Mouse (Mus musculus) brain, embryonic 14.5 days (tissue): ENCODE results near the gene Lrrc7.

Experiments used
- CTCF ChIP-seq: fragments of 200-500 bp; IDR thresholded peaks from 2 replicates; pipeline ENCODE4 v1.5.1; 2012; ENCODE audit warnings: inconsistent platforms, mild to moderate bottlenecking, moderate library complexity, borderline replicate concordance; ENCODE audit not compliant: insufficient read depth, insufficient read length; ENCODE audit errors: extremely low read depth
- POLR2A ChIP-seq: fragments of 200-500 bp; IDR thresholded peaks from 2 replicates; pipeline ENCODE4 v1.6.1; 2012; ENCODE audit warnings: mild to moderate bottlenecking, inconsistent platforms, borderline replicate concordance; ENCODE audit not compliant: poor library complexity, insufficient read depth, insufficient read length, severe bottlenecking; ENCODE audit errors: extremely low read depth

DNA sequence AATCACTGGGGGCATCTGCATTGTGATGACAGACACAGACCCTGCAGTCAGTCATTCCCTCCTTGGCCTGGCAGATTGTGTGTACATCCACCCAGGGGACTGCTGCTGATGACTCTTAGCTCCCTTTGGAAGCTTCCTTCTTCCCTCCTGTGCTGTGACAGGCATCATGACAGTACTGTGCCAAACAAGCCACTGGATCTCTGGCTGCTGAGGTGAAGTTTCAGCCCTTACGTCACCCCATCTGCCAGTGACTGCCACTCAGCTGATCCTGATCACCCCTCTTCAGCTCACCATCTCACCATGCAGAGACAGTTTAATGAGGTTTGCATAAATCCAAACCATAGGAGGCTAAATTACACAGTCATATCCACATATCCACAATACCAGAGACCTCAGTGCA lies 456.8 kb downstream of the Lrrc7 start:
- TF ChIP-seq CTCF (no peak), POLR2A (no peak)
